Mouse (Mus musculus) embryonic facial prominence, embryonic 11.5 days (tissue): ENCODE measurements around the gene Ctu1. TPM values are rescaled to one million over a fixed set of nuclear protein-coding genes. Genes with fewer than 3 reads are reported as not detected.

Experiments used
- ATAC-seq: fragments of 200-750 bp; cut with Nextera tagmentation; replicated peaks from 2 replicates; pipeline ENCODE4 v1.8.0; 2017; ENCODE audit warnings: low read depth; ENCODE audit not compliant: insufficient number of reproducible peaks, low FRiP score, low TSS enrichment
- DNase-seq: peaks from one replicate; pipeline ENCODE4 v3.0.0-alpha.2; 2015; ENCODE audit warnings: low spot score
- H3K27ac ChIP-seq: fragments of 300-500 bp; sonication (generic); replicated peaks from 2 replicates; pipeline ENCODE4 v1.5.1; 2014; ENCODE audit warnings: mild to moderate bottlenecking, low read depth, low read length, control low read depth
- H3K27me3 ChIP-seq: fragments of 300-500 bp; sonication (generic); 2 replicates; pipeline ENCODE4 v1.6.1; 2014; ENCODE audit warnings: mild to moderate bottlenecking, low read length, moderate library complexity, mixed read lengths; ENCODE audit not compliant: control insufficient read depth, insufficient read depth
- H3K36me3 ChIP-seq: fragments of 300-500 bp; sonication (generic); replicated peaks from 2 replicates; pipeline ENCODE4 v1.6.1; 2014; ENCODE audit warnings: low read depth, mild to moderate bottlenecking, low read length, moderate library complexity, mixed read lengths; ENCODE audit not compliant: control insufficient read depth, insufficient read depth
- H3K4me1 ChIP-seq: fragments of 300-500 bp; sonication (generic); 2 replicates; pipeline ENCODE4 v1.6.1; 2014; ENCODE audit warnings: low read length, mixed read lengths; ENCODE audit not compliant: control insufficient read depth, insufficient read depth
- H3K4me2 ChIP-seq: fragments of 300-500 bp; sonication (generic); 2 replicates; pipeline ENCODE4 v1.6.1; 2014; ENCODE audit warnings: low read depth, mild to moderate bottlenecking, control low read depth, low read length, moderate library complexity
- H3K4me3 ChIP-seq: fragments of 300-500 bp; sonication (generic); 2 replicates; pipeline ENCODE4 v1.5.1; 2014; ENCODE audit warnings: low read depth, low read length, control low read depth
- H3K9ac ChIP-seq: fragments of 300-500 bp; sonication (generic); replicated peaks from 2 replicates; pipeline ENCODE4 v1.6.1; 2014; ENCODE audit warnings: mild to moderate bottlenecking, control low read depth, low read length
- H3K9me3 ChIP-seq: fragments of 300-500 bp; sonication (generic); replicated peaks from 2 replicates; pipeline ENCODE4 v1.6.1; 2016; ENCODE audit warnings: mild to moderate bottlenecking, low read length, inconsistent platforms, mixed read lengths; ENCODE audit not compliant: control insufficient read depth
- WGBS: fragments of 180-500 bp; shearing (Covaris S2); extraction: QIAGEN DNeasy Blood & Tissue Kit; methylation state at CpG from one replicate; pipeline ENCODE4 v1.1.7; 2014; 5-methylcytosine and 5-hydroxymethylcytosine counted together
- polyA plus RNA-seq: library from polyadenylated mRNA; unstranded; fragments of >200 nt; fragmentation: Nextera tagmentation; extraction: Ambion mirVana; gene quantifications from 2 replicates; pipeline ENCODE4 v1.2.1, GENCODE M21; 2014

The Ctu1 gene
- polyA plus RNA-seq, 1 experiment from 2014 or later = 8.1 TPM

DNA sequence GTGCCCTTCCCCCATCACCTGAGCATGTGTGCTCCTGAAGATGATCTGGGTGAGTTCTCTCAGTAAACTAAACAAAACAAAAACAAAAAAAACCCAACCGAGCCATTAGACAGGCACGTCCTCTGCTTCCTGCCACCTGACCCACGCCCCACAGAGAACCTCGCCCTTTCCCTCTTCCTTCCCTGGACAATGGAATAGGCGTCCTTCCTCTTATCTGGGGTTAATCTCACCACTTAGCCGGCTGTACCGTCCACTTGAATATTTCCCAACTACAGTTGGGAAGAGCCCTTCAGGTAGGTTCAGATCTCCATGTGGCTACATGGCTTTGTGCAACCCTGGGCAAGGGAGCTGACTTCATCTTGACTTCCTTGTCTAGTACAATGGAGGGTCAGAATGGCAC lies 13.3 kb downstream of the Ctu1 start:
- H3K4me2 ChIP-seq = no peak overlapping the region
- H3K27me3 ChIP-seq = no peaks in the 10 kb centered on the region
- ATAC-seq (no peak), DNase-seq (no peak)
- no peak overlapping the region for H3K9ac ChIP-seq
- no peak overlapping the region for H3K27ac ChIP-seq
- H3K4me3 ChIP-seq = no peak overlapping the region
- H3K4me1 ChIP-seq = no peaks in the 10 kb centered on the region
- H3K9me3 ChIP-seq = no peaks in the 10 kb centered on the region
- 73% methylated on average over 7 of the region's 7 CpGs for WGBS
- H3K36me3 ChIP-seq = no peaks in the 10 kb centered on the region

DNA sequence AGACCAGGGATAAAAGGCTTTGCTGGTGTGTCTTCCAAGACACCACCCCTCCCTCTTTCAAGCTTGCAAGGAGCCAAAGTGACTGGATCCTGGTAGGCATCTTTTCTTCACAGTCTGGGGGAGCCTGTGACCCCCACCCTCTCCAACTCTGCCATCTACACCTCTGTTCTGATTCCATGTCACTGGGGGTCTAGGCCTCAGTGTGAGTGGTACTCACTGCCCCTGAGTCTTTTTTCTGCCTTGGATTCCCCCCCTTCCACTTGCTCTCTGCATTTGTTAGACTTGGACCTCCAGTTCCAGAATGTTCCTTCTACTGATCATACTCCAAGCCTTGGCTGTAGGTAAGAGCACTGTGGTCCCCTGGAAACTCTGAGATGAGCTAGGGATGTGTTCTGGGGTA lies 18.3 kb downstream of the Ctu1 start, which contains the start of gene Klk14:
Klk14 (plus strand) TSS at position 301 of the 400 bp plus-strand sequence.
- Histone ChIP-seq H3K9ac (no peak within 1 kb of the TSS), H3K4me1 (no peaks in the 10 kb centered on the region), H3K4me3 (no peak within 1 kb of the TSS), H3K36me3 (no peaks in the 10 kb centered on the region), H3K27me3 (no peaks in the 10 kb centered on the region), H3K4me2 (no peak within 1 kb of the TSS), H3K27ac (no peak within 1 kb of the TSS), H3K9me3 (no peaks in the 10 kb centered on the region)
- no peak for ATAC-seq
- no peak for DNase-seq

DNA sequence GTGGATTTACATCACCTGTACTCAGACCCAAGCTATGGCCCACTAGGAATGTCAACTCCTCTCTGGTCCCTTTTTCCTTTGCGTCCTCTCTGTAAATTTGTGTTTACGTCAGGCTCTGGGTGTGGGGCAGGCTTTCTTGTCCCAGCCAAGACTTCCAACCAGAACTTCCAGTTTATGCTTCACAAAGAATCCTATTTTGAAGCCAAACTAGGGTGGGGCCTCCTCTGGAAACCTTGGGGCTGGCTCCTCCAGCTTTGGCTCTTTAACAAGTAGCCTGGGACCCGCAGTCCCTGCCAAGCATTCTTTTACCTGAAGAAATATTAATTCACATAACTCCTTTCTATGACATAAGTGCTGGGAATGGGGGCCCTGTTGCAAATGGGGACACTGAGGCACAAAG lies 38.2 kb downstream of the Ctu1 start:
- Histone ChIP-seq H3K27me3 (no peaks in the 10 kb centered on the region; the same call in 1 of the 2 replicates), H3K4me3 (no peak overlapping the region), H3K4me1 (no peaks in the 10 kb centered on the region), H3K9ac (no peak overlapping the region), H3K36me3 (no peaks in the 10 kb centered on the region), H3K4me2 (no peak overlapping the region), H3K9me3 (no peaks in the 10 kb centered on the region), H3K27ac (no peak overlapping the region)
- ATAC-seq = no peak
- WGBS = 94% methylated on average over 3 of the region's 3 CpGs
- DNase-seq = no peak

DNA sequence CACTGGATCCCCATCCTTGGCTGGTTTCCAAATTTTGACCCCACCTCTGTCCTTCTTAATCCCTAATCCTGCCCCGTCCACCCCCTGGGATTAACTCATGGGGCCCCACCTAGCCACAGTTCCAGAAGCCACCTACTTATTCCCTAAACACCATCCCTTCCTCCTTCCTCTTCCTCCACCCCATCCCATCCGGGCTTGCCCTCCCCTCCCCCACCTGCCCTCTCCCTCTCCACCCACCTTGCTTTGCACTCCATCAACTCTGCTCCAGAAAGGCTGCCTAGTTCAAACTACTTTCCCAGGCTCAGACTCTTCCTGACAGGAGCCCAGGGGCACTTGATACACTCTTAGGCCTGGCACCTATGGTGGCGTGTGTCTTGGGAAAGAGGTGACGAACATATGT lies 40.5 kb downstream of the Ctu1 start, which contains the start of gene Klk13:
Klk13 (plus strand) TSS at position 301 of the 400 bp plus-strand sequence.
- no peak within 1 kb of the TSS; the same call in 1 of the 2 replicates for H3K9ac ChIP-seq
- H3K4me1 ChIP-seq = no peaks in the 10 kb centered on the region
- no peak for DNase-seq
- no peak within 1 kb of the TSS for H3K27ac ChIP-seq
- H3K36me3 ChIP-seq = no peaks in the 10 kb centered on the region
- WGBS = 50% methylated on average over 4 of the region's 4 CpGs
- no peak for ATAC-seq
- H3K4me2 ChIP-seq = peak within 1 kb of the TSS; percentile 1; the same call in 1 of the 2 replicates
- H3K4me3 ChIP-seq = no peak within 1 kb of the TSS
- no peaks in the 10 kb centered on the region for H3K9me3 ChIP-seq
- H3K27me3 ChIP-seq = no peaks in the 10 kb centered on the region; the same call in 1 of the 2 replicates

DNA sequence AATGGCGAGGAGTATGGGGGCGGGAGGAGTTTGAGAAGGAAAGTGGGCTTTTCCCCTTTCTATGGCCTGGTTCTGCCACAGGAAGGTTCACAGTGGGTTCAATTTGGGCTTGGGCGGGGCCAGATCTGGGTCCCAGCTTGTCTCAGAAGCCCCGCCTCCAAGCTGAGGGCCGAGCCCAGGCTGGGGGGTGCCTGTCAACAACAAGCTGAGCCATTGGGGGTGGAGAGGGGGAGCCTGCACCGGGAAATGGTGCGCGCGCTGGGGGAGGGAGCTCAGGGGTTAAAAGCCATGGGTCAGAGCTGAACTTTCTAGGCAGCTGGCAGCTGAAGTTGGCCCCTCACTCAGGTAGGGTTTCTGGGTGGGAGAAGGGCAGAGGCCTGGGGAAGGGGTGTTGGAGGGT lies 41.1 kb downstream of the Ctu1 start:
- ATAC-seq = no peak
- 4% methylated on average over 9 of the region's 9 CpGs for WGBS
- Histone ChIP-seq H3K27ac (no peak overlapping the region), H3K9ac (no peak overlapping the region; the same call in 1 of the 2 replicates), H3K36me3 (no peaks in the 10 kb centered on the region), H3K4me3 (no peak overlapping the region), H3K27me3 (no peaks in the 10 kb centered on the region; the same call in 1 of the 2 replicates), H3K4me1 (no peaks in the 10 kb centered on the region), H3K9me3 (no peaks in the 10 kb centered on the region), H3K4me2 (peak overlapping the region; percentile 1; the same call in 1 of the 2 replicates)
- DNase-seq = peak; percentile 4

DNA sequence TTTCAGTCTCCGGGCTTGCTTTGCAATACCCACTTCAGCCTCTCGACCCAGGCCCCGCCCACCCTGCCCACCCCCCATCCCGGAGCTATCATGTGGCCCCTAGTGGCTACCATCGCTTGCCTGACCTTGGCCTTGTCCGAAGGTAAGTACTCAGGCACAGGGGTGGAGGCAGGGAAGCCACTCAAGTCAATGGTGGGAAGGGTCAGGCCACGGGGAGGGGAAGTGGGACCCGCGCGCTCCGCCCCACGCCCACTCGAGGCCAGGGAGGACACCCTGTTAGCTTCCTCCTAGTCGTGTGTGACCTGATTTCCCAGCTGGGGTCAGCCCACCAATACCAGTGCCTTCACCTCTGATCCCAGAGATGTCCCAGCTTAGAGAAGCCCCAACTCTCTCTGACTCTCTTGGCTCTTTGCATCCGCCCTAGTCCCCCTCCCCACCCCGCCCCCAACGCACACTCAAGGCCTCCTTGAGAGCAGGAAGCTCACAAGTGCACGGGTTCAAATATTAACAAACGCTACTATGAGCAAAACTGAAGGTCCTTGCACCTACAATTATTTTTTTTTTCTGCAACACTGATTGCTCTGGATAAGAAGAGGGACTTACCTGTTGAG lies 42.0 kb downstream of the Ctu1 start:
- 6% methylated on average over 19 of the region's 19 CpGs for WGBS
- DNase-seq (no peak), ATAC-seq (no peak)
- Histone ChIP-seq H3K27ac (no peak overlapping the region), H3K9me3 (no peaks in the 10 kb centered on the region), H3K4me1 (no peaks in the 10 kb centered on the region), H3K4me2 (peak overlapping the region; percentile 16; the same call in 1 of the 2 replicates), H3K4me3 (no peak overlapping the region), H3K9ac (no peak overlapping the region), H3K27me3 (no peaks in the 10 kb centered on the region; the same call in 1 of the 2 replicates), H3K36me3 (no peaks in the 10 kb centered on the region)

Other genes starting within 250 kb of the Ctu1 start
- 0.24 and 2.4 TPM in 2 replicates for gene Lim2, start 244.3 kb upstream of the Ctu1 start, polyA plus RNA-seq
- 0.43 and 0.45 TPM in 2 replicates for gene Nkg7, start 234.9 kb upstream of the Ctu1 start, polyA plus RNA-seq
- not detected in 2 replicates for gene Cldnd2, start 231.2 kb upstream of the Ctu1 start, polyA plus RNA-seq
- gene Etfb, start 227.9 kb upstream of the Ctu1 start, polyA plus RNA-seq = 240 and 251 TPM in 2 replicates
- not detected in 2 replicates for gene Gm45233, start 227.9 kb upstream of the Ctu1 start, polyA plus RNA-seq
- gene Vsig10l, start 208.9 kb upstream of the Ctu1 start, polyA plus RNA-seq = 1.7 and 2.0 TPM in 2 replicates
- 1.1 and 1.5 TPM in 2 replicates for gene Iglon5, start 181.9 kb upstream of the Ctu1 start, polyA plus RNA-seq
- gene 4931406B18Rik, start 166.1 kb upstream of the Ctu1 start, polyA plus RNA-seq = not detected in 2 replicates
- 1.3 and 1.5 TPM in 2 replicates for gene Cd33, start 127.6 kb upstream of the Ctu1 start, polyA plus RNA-seq
- 5.4 and 7.1 TPM in 2 replicates for gene Zfp658, start 109.8 kb upstream of the Ctu1 start, polyA plus RNA-seq
- gene Zfp719, start 92.4 kb upstream of the Ctu1 start, polyA plus RNA-seq = 19.3 and 19.6 TPM in 2 replicates
- 0.14 and 0.67 TPM in 2 replicates for gene Zfp819, start 64.8 kb upstream of the Ctu1 start, polyA plus RNA-seq
- not detected in 2 replicates for gene Ceacam18, start 37.3 kb upstream of the Ctu1 start, polyA plus RNA-seq
- gene Siglece, start 11.9 kb upstream of the Ctu1 start, polyA plus RNA-seq = 0.32 TPM in 1 of 2 replicates, not detected in the other
- not detected in 2 replicates for gene Klk14, start 18.4 kb downstream of the Ctu1 start, polyA plus RNA-seq
- gene Klk13, start 40.6 kb downstream of the Ctu1 start, polyA plus RNA-seq = 0.49 TPM in 2 replicates
- not detected in 2 replicates for gene Klk12, start 96.9 kb downstream of the Ctu1 start, polyA plus RNA-seq
- gene Klk11, start 102.6 kb downstream of the Ctu1 start, polyA plus RNA-seq = not detected in 2 replicates
- gene Klk10, start 109.0 kb downstream of the Ctu1 start, polyA plus RNA-seq = 0.15 and 0.40 TPM in 2 replicates
- not detected in 2 replicates for gene Klk9, start 119.9 kb downstream of the Ctu1 start, polyA plus RNA-seq
- 14.4 and 19.0 TPM in 2 replicates for gene Klk8, start 125.6 kb downstream of the Ctu1 start, polyA plus RNA-seq
- gene Klk7, start 139.3 kb downstream of the Ctu1 start, polyA plus RNA-seq = not detected in 2 replicates
- 0.29 TPM in 1 of 2 replicates, not detected in the other for gene Klk6, start 152.5 kb downstream of the Ctu1 start, polyA plus RNA-seq
- not detected in 2 replicates for gene Klk5, start 170.0 kb downstream of the Ctu1 start, polyA plus RNA-seq
- 0.28 TPM in 1 of 2 replicates, not detected in the other for gene Klk4, start 209.1 kb downstream of the Ctu1 start, polyA plus RNA-seq